Mouse (Mus musculus) adrenal gland, postnatal 10 days (tissue): Measurements from ENCODE around the gene Itgb2l. TPM values are rescaled to one million over a fixed set of nuclear protein-coding genes. Genes with fewer than 3 reads are reported as not detected.

Experiments
- DNase-seq: peaks from one replicate; pipeline ENCODE4 v3.0.0; 2021; ENCODE audit warnings: mixed read lengths
- total RNA-seq, 2 experiments: library from RNA; stranded (reverse); gene quantifications; 2 replicates each; pipeline ENCODE4 v1.2.3; 2021

The Itgb2l gene
- total RNA-seq, 2 experiments from 2014 or later, result 0.96 to 1.1 TPM

DNA sequence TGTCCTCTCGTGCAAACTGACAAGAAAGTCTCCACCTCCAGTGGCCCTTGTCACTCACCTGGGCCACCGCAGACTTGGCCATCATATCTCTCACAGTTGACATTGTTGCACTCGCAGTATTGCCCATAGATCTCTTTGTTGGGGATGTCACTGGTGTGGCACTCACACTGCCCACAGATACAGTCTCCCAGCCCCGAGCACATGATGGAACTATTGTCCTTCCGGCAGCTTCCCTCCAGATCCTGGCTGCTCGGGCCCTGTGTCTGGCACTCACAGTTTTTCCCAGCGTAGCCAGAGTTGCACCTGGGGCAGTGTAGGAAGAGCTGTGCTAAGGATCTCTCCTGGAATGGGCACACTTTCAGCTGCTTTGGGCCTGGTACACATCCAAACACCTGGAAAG lies 16.7 kb downstream of the Itgb2l start:
- DNase-seq, result no peak

DNA sequence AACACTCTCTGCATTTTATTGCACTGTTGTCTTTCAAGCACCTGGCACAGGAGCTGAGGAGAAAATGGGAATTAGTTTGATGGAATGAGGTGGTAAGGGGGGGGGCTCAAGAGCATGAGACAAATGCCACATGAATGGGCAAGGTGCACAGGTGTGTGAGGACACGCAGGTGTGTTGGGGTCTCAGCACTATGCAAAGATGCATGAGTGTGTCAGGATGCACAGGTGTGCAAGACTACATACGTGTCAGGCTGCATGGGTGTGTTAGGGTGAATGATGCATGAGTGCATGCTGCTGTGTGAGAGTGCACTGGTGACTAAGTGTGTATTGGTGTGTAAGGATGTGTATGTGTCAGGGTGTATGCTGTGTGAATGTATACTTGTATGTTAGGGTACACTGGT lies 18.4 kb downstream of the Itgb2l start:
- no peak for DNase-seq

DNA sequence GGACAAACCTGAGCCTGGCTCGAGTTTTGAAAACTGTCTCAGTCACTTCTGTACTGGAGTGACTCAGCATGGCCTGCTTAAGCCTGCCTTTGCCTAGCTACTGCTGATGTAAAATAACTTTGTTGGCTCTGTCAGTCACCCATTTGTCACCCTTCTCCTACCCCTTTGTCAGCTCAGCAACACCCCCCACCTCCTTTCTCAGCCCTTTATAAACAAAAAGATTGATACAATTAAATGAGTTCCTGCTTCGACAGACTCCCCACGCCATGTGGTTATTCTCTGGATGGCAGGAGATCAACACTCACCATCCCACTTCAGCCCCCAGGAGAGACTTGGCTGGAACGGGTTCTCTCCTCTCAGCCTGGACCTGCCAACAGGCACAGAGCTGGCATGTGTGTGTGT lies 35.4 kb downstream of the Itgb2l start:
- DNase-seq, result no peak

DNA sequence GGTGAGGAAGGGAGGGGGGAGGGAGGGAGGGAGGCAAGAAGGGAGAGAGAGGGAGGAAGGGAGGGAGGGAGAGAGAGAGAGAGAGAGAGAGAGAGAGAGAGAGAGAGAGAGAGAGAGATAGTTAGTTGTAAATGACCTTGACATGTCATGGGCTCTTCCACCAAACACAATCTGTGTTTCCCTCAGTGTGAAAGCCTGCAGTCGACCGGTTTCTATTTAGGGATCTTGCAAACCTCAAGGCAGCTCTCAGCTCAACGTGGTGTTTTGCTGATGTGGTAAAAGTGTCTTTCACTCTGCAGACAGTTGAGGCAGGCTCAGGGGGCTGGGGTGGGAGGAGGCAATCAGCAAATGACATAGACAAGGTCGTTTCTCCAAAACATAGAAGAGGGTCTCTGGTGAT lies 37.1 kb downstream of the Itgb2l start:
- peak; percentile 4 for DNase-seq

DNA sequence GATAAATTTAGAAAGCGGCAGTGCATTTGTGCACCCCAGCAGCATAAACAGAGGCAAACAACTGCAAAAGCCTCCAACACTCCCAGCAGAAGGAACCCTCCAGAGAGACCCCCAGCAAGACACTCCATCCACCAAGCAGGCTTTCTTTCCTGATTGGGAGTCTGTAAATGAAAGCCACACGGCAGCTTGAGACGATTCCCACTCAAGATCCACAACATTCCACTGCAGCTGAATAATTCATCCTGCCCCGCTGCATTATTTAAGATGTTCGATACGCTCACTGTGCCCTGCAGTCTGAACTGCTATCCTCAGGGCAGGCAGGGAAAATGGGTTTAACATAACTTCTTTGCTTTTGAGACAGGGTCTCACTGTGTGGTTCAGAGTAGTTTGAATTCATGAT lies 41.1 kb downstream of the Itgb2l start:
- no peak for DNase-seq

DNA sequence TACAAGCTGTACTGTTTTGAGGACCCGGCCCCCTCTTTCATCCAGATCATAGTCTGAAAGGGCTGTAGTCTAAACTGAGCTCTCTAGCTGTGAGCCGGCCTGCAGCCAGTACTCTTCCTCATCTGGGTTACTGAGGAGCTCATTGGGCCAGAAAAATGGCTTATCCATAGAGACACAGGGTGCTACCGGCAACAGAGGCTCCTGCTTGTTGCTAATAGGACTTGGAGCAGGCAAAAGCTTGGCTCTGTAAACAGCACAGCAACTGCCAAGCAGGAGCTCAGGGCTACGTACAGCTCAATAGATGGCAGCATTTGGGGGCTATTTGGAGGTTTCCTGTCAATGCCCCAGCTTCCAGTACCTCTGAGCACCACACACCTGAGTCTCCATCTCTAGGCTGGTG lies 43.4 kb downstream of the Itgb2l start:
- DNase-seq, result no peak

DNA sequence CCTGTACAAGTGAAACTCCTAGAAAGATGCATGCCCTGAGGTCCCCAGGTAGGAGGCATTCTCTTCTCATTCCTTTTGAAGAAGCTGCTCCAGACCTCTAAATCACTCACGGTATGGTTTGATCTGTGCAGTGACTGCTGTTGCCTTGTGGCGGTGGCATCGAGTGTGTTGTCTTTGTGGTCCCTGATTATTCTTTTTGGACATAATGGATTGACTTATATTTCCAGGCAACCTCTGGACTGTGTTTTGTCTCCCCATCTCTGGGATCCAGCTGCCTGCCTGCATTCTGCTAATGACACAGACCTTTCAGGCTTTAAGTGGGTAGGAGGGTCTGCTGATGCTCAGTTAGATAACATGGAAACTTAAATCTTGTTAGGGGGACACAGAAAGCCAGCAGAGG lies 44.6 kb downstream of the Itgb2l start:
- DNase-seq, result no peak

DNA sequence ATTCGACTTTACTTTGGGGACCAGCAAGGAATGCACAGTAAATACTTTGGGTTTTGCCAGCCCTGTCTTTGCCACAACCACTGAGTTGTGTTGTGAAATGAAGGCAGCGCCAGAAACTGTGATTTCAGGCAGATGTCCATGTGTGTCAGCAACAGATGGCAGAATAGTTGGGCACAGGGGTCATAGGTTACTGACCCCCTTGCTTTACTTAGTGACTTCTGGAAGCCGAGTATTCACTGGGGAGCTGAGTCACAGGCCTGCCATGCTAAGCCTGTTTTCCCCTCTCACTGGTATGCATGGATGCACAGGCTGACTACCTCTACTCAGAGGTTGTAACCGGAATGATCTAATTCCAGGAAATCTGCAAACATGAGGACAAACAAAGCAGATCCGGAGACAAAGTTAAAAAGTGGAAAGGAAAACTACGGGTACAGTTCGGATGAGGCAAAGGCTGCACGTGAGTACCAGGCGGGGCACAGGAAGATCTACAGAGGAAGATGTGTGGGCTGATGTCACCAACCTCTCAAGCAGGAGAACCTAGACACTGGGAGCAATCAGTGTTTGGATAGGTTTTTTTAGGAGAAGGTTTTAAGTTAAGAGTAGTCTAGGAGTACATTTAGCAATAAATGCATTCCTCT lies 47.3 kb downstream of the Itgb2l start:
- no peak for DNase-seq

DNA sequence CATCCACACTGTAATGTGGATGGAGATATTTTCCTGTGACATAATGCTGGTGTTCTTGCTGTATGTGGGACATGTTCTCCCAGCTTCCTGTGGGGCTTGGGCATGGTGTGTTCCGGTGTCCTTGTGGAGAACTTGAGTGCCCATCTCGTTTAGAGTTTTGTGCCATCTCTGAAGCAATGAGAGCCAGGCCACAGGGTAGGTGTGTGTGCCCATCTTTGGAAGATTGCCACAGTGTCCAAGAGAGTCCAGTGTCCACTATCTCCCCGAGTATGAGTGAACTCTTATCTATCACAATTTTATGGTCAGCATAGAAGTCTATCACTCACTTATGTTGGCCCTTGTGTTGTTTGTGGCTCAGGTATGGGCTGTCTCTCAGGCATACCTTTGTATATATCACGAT lies 47.9 kb downstream of the Itgb2l start:
- DNase-seq, result no peak

DNA sequence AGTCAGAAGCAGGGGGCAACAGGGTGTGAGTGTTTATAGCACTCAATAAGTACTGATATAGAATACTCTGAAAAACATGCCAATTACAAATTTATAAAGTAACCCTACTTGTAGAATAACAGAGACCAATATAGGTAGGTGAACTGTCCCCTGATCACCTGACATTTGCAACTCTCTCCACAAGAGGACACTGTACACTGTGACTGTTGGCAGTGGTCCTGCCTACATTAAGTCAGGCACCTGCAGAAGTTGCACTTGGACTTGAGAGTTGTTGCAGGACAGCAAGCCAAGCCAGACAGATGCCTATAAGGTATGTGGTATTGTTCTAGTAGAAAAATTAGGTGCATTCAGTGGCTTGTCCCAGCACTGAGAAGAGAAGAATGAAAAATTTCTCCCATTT lies 52.3 kb downstream of the Itgb2l start:
- no peak for DNase-seq

DNA sequence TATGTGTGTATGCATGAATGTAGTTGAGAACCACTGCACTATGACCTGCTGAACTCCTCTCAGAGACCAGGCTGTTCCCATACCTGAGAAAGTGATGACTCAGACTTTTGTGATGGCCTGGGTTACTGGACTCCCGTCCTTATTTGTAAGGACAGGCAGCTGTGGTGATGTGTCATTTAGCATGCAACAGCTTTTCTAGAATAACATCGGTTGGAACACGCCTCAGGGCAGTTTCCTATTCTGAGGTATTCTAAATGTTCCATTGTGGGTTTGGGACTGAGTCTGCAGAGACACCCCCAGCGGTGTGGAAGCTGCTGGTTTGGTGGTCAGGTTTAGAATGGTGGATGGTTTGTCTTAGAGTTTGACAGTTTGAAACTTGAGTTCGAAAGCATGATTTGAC lies 54.9 kb downstream of the Itgb2l start:
- DNase-seq, result no peak

DNA sequence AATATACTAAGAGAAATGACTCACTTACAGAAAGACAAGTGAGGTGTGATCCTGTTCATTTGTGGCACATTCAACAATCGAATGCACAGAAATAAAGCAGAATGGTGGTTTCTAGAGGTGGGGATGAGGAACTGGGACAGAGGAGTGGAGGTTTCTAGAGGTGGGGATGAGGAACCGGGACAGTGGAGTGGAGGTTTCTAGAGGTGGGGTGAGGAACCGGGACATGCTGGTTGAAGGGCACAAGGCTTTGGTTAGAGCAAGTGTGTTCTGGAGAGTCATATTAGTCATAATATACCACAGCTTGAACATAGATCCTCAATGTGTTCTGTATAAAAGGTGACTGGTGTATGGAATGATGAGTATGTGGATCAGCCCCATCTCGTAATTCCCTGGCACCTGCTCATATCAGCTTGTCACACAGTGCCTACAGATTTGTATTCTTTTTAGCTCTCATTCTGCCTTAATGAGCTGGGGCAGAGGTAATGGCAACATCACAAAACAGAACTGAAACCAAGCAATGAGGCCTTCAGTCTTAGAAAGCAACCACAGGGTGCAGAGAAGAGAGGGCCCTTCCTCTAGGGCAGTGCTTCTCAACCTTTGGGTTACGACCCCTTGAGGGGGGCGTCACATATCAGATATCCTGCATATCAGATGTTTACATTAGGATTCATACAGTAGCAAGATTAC lies 55.6 kb downstream of the Itgb2l start:
- DNase-seq, result no peak

DNA sequence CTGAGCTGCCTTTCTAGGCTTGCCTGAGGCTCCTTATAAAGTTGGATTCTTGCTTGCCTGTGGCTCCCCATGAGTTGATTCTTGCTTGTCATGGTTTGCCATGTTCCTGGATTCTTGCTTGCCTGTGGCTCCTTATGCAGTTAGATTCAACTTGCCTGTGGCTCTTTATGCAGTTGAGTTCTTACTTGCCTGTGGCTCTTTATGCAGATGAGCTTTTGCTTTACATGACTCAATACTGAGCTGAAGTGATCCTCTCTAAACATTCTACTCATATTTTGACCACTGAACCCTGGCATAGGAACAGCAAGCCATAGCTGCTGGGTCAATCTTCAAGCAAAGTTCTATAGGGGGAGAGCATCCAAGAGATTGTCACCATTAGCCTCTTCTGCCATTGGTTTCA lies 58.7 kb downstream of the Itgb2l start:
- DNase-seq, result no peak

DNA sequence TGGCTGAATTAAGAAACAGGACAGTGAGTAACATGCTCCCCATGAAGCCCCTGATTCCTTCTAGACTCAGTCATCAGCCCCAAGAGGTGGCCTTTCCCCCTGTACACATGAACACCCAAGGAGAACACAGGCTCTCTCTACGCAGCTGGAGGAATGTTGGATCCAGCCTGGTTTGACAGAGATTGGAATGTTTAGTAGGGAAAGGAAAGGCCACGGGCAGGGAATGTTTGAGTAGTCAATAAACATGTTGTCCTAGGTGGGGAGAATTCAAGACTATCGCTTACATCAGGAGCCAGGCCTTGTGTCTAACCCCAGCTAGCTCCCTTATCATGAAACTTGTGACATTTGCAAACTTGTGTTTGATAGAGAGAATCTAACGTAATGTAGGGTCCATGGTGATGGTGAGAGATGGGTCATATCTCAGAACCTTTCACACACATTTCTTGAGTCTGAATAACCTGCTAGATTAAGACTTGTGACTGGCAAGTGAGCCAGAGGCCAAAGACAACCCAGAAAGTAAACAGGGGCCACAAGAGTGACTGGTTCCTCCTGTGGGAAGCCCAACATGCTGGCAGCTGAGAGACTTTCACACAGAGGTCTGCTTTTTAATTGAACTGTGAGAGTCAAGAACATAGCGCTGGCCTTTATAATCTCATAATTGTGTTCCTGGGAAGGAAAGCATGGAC lies 60.8 kb downstream of the Itgb2l start:
- DNase-seq, result no peak

DNA sequence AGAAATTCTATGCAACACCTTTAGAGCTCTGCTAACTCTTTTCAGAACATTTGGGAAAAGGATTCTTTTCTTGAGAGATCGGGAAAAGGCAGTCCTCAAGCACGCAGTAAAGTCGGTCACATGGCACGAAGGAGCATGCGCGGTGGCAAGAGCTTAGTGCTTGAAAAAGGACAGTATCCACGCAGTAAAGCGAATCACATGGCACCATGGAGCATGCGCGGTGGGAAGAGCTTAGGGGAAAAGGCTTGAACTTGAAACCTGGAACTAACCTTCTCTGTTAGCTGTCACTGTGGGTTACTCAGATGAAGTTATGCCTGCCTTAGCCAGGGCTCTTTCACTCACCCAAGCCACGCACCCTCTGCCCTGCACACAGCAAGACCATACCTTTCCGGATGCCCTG lies 62.0 kb downstream of the Itgb2l start:
- no peak for DNase-seq

DNA sequence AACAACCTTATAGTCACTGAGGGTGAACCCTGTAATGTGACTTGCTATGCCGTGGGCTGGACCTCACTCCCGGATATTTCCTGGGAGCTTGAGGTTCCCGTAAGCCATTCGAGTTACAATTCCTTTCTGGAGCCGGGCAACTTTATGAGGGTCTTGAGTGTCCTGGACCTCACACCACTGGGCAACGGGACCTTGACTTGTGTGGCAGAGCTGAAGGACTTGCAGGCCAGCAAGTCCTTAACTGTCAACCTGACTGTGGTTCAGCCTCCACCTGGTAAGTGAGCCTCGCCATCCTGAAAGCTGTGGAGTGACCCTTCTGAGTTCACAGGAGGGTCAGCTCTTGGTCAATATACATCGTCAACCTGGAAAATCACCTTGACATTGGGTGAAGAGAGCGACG lies 65.3 kb downstream of the Itgb2l start:
- no peak for DNase-seq

DNA sequence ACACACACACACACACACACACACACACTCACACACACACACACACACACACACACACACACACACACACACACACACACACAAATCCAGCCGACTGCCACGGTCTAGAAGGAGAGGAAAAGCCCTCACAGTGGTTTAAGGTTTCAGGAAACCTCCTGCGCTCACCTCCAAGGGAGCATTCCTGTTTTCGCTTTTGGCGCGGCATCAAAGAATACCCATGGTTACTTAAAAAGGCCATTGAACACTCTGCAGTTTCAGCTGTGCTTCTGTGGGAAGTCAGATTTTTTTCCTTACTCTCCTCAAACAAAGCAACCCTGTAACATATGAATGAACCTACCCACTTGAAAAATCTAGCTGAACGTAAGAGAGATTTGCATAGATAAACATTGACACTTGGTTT lies 67.1 kb downstream of the Itgb2l start:
- peak; percentile 58 for DNase-seq

DNA sequence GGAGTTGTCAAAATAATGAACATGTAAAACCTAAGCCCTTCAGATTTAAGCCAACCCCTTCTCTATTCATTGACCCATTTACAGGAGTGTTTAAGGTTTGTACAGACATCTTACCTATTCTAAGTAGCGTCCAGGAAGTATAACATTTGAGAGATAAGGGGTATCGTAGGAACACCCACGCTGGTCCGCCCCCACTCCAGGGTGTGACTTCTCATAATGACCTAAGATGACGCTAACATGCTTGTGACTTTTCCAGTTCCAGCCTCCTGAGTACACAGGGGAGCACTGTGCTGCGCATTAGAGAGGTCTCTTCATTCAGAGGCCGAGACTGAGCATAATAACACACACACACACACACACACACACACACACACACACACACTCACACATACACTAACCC lies 67.9 kb downstream of the Itgb2l start:
- no peak for DNase-seq

DNA sequence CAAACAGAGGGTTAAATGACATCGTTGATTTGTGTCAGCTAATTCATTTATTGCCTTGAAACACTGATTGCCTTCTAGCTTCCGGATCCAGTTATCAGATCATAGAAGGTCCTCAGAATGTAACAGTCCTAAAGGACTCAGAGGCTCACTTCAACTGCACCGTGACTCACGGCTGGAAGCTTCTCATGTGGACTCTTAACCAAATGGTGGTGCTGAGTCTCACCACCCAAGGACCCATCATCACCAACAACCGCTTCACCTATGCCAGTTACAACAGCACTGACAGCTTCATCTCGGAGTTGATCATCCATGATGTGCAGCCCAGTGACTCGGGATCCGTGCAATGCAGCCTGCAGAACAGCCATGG lies 70.7 kb downstream of the Itgb2l start:
- no peak for DNase-seq

Other genes starting within 250 kb of the Itgb2l start
- 10 to 100 TPM; 15.6 to 43.9 TPM for gene Sh3bgr, start 243.2 kb downstream of the Itgb2l start, total RNA-seq
- gene B3galt5, start 207.8 kb downstream of the Itgb2l start, total RNA-seq, result under 1 TPM; 0.12 to 0.30 TPM
- gene Pcp4, start 24.0 kb upstream of the Itgb2l start, total RNA-seq, result 10 to 100 TPM in 1 of 2 experiments, 1 to 10 TPM in 1; 9.5 to 15.4 TPM